Mouse (Mus musculus): Measurements from ENCODE around the gene Olfr412.

The Olfr412 gene

DNA sequence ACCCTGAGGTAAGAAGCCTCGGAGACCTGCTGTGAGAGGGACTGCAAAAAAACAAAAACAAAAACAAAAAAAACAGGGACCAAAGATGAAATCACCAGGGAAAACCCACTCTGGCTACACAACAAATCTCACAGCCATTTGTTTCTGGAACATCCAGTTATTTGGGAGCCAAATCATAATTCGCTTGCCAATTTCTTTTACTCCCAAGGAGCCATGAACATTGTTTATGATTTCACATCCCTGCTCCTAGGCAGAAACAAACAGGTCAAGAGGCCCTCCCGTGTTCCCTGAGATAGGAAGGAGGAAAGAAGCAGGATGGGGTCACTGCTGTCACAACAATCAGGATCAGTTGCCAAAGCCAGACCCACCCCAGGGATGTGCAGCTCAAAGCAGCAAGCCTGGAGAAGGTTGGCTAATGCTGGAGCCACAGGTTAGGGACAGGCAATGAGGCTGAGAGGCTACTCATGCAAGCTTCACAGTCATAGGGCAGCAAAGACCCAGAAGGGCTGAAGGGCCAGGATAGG lies 51.6 kb downstream of the Olfr412 start:
- no peak for DNase-seq (ENCODE audit: low spot score in 2 of 2)

DNA sequence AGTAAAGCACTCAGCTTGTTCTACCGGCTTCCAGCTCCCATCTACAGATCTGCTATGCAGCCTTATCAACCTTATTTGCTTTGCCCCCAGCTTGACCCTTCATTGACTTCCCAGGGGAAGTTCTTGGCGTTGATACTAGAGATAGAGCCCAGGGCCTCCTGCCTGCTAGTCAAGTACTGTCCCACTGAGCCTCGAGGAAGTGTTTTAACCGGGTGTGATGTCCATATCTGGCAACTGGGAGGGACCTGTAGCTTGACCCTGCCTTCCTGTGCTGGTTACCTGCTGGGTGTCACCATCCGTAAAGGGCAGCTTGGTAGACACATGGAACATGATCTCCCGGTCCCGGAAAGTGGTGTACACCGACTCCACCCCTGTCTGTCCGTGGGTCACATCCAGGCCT lies 52.2 kb downstream of the Olfr412 start:
- DNase-seq (ENCODE audit: low spot score in 2 of 2) = no peak

DNA sequence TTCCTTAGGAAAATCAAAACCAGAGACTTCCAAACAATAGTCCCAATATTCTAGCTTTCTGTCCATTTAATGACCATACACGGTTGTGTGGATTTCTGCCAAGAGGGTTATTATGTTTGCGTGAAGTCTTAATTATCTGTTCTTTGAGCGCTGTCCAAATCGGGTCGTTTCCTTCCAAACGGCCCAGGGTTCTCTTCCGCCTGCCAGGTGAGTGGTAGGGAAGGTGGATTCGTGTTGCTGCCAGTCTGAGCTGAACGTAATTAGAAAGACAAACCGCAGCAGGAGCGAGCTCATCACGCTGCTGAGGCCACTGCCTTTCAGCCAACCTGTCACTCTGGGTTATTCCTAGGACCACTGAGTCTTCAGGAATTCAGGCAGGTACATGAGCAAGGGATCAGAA lies 53.9 kb downstream of the Olfr412 start:
- no peak for DNase-seq (ENCODE audit: low spot score in 2 of 2)

Measured in frontal cortex, postnatal 36 days (tissue).